Mouse (Mus musculus): ENCODE results near the gene Hoxd10. TPM values are rescaled to one million over a fixed set of nuclear protein-coding genes. Genes with fewer than 3 reads are reported as not detected.

Gene Hoxd10
- total and polyA plus RNA-seq, 3 experiments: not detected

DNA sequence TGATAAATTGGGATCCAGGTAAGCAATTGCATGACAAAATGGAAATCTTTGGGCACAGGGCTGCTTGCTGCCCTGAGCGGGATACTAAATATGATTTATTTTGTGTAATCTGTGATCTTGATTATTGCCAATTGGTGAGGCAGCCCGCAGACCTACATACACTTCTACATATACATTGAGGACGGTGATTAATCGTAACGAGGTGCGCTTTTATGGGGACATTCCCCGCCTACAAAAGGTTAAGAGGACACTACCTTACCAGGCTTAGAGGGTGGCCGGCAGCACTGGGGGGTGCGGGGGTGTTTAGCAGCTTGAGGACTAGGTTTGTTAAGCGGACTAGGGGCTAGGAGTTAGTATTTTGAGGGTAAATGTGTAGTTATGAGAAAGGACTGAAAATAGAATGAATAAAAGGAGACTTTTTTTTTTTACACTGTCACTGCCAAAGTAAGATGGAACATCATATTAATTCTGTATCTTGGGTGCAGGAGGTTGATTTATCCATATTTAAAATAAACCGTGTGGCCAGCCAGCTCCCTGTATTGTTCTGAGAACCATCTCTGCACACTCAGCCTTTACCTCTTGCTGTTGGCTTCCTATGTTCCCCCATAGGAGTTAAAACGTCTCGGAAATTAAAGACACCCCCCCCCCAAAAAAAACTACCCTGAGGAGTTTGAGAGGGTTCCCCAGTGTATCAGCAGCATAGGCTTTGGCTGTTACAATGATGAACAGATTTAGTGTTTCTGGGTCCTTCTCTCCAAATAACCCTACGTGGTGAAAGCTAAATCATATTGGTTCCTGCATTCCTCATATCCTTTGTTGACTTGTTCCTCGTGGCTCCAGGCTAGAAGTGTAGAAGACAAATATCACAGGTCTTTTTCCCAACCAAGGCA lies 45.2 kb downstream of the Hoxd10 start:
- Histone ChIP-seq H3K4me1 (ENCODE audit: control insufficient read depth in 1 of 2, insufficient read depth in 2 of 2) (peaks cover 14 to 40% of the 10 kb centered on the region in 2 experiments), H3K4me3 (replicated peaks in 1 of 3; ENCODE audit: low read depth in 2 of 3, low read length in 2 of 3, poor library complexity in 1 of 3) (no peak overlapping the region), H3K9ac (ENCODE audit: insufficient read depth, low read depth) (no peak overlapping the region), H3K9me3 (replicated peaks; ENCODE audit: low read length) (peaks cover 16% of the 10 kb centered on the region), H3K27me3 (replicated peaks) (no peaks in the 10 kb centered on the region), H3K79me2 (replicated peaks; ENCODE audit: control insufficient read depth, extremely low read depth, insufficient read depth, poor library complexity, severe bottlenecking) (peaks cover 3% of the 10 kb centered on the region; the same call in 1 of the 2 replicates), H3K36me3 (replicated peaks in 1 of 2; ENCODE audit: control insufficient read depth in 1 of 2, insufficient read depth in 1 of 2, low read length in 1 of 2) (peaks cover 7 to 29% of the 10 kb centered on the region in 2 experiments), H3K4me2 (ENCODE audit: insufficient read depth, low read depth, poor library complexity, severe bottlenecking) (peak overlapping the region; percentile 63; the same call in 1 of the 2 replicates), H3K27ac (ENCODE audit: insufficient read depth, low read depth) (no peak overlapping the region; the same call in 1 of the 2 replicates)
- TF ChIP-seq NELFE (IDR thresholded peaks at IDR 0.05; ENCODE audit: low read depth, low read length): no peak
- no peak for TF ChIP-seq MEF2A (IDR thresholded peaks at IDR 0.05; ENCODE audit: borderline replicate concordance, low read depth, low read length)
- TF ChIP-seq USF2 (conservative IDR thresholded peaks at IDR 0.05; ENCODE audit: low read depth, low read length): no peak
- no peak for TF ChIP-seq ZC3H11A (IDR thresholded peaks at IDR 0.05; ENCODE audit: low read depth, low read length)
- TF ChIP-seq RCOR1 (conservative IDR thresholded peaks at IDR 0.05; ENCODE audit: low read depth, low read length): no peak
- in situ Hi-C loops (cut with MboI; ENCODE audit: low pct_ligation_motif_present, low pct_unique_long_range_greater_than_20kb, low sequenced_read_pairs): no loop called here
- DNase-seq (ENCODE audit: extremely low read depth): no peak
- dilution Hi-C loops (cut with MboI; ENCODE audit: extremely low pct_ligation_motif_present, extremely low pct_unique_long_range_greater_than_20kb, low sequenced_read_pairs): no loop called here

DNA sequence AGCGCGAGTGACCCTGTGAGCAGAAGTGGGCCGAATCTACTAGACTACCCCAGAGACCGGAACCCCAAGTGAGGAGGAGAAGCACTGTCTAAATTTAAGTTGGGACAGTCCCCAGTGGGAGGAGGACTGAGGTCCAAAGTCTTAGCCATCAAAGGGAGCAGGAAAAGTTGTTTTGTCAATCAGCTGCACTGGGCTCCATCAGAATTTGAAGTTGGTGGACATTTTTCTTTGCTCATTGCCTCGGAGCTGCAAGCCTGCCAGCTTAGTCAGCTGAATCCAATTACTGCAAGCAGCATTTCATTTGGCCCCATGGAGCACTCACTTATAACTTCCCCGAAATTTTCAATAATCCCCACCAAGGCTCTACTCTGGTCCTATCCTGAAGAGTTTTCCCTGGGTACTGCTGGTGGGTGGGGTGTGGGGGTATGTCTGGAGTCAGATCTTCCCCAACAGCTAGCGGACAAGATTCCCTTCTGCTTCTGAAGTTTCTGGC lies 45.9 kb downstream of the Hoxd10 start:
- in situ Hi-C loops (cut with MboI; ENCODE audit: low pct_ligation_motif_present, low pct_unique_long_range_greater_than_20kb, low sequenced_read_pairs): no loop called here
- 0 out of 2 replicates have a peak, but pooled peaks cover 3% of the 10 kb centered on the region for H3K79me2 ChIP-seq (replicated peaks; ENCODE audit: control insufficient read depth, extremely low read depth, insufficient read depth, poor library complexity, severe bottlenecking)
- H3K36me3 ChIP-seq (replicated peaks in 1 of 2; ENCODE audit: control insufficient read depth in 1 of 2, insufficient read depth in 1 of 2, low read length in 1 of 2): peaks cover 7 to 29% of the 10 kb centered on the region in 2 experiments
- H3K4me3 ChIP-seq (replicated peaks in 1 of 3; ENCODE audit: low read depth in 2 of 3, low read length in 2 of 3, poor library complexity in 1 of 3): no peak overlapping the region
- DNase-seq (ENCODE audit: extremely low read depth): peak; percentile 16
- dilution Hi-C loops (cut with MboI; ENCODE audit: extremely low pct_ligation_motif_present, extremely low pct_unique_long_range_greater_than_20kb, low sequenced_read_pairs): no loop called here
- no peak overlapping the region; the same call in 1 of the 2 replicates for H3K27ac ChIP-seq (ENCODE audit: insufficient read depth, low read depth)
- no peaks in the 10 kb centered on the region for H3K27me3 ChIP-seq (replicated peaks)
- peaks cover 16% of the 10 kb centered on the region for H3K9me3 ChIP-seq (replicated peaks; ENCODE audit: low read length)
- H3K4me1 ChIP-seq (ENCODE audit: control insufficient read depth in 1 of 2, insufficient read depth in 2 of 2): peaks cover 14 to 35% of the 10 kb centered on the region in 2 experiments
- no peak overlapping the region for H3K9ac ChIP-seq (ENCODE audit: insufficient read depth, low read depth)
- H3K4me2 ChIP-seq (ENCODE audit: insufficient read depth, low read depth, poor library complexity, severe bottlenecking): peak overlapping the region; percentile 63
- TF ChIP-seq TBP (conservative IDR thresholded peaks at IDR 0.05; ENCODE audit: low read depth, low read length) (no peak), E2F4 (IDR thresholded peaks at IDR 0.05; ENCODE audit: insufficient replicate concordance, low read depth, low read length) (no peak), MEF2A (IDR thresholded peaks at IDR 0.05; ENCODE audit: borderline replicate concordance, low read depth, low read length) (peak; percentile 20; the same call in 1 of the 2 replicates), MAZ (IDR thresholded peaks at IDR 0.05; ENCODE audit: low read depth, low read length) (no peak)
